Mouse (Mus musculus) MEL (cell line): Measurements from ENCODE around the gene Myh7. TPM values are rescaled to one million over a fixed set of nuclear protein-coding genes. Genes with fewer than 3 reads are reported as not detected.

Source experiments
- DNase-seq: peaks from one replicate; pipeline ENCODE4 v3.0.0; 2011; ENCODE audit warnings: low read depth, low spot score
- H3K27ac ChIP-seq: 2 replicates; pipeline ENCODE4 v1.5.1; 2012; ENCODE audit warnings: low read depth, mild to moderate bottlenecking, control low read depth, low read length, moderate library complexity; ENCODE audit not compliant: control insufficient read depth
- H3K27me3 ChIP-seq, 2 experiments: fragments of 150-350 bp in 1 of 2; sonication (generic) in 1 of 2; 2 replicates each; pipeline ENCODE4 v1.6.1; 2012; ENCODE audit warnings: low read length in 2 of 2, mild to moderate bottlenecking in 2 of 2, improper control_type of control experiment in 1 of 2, moderate library complexity in 1 of 2; ENCODE audit not compliant: insufficient read depth in 2 of 2, control insufficient read depth in 1 of 2
- H3K36me3 ChIP-seq, 2 experiments: 2 replicates each; pipeline ENCODE4 v1.6.1; 2012 to 2014; ENCODE audit warnings: low read length in 2 of 2, improper control_type of control experiment in 1 of 2, inconsistent platforms in 1 of 2, mild to moderate bottlenecking in 1 of 2; ENCODE audit not compliant: insufficient read depth in 2 of 2, control insufficient read depth in 1 of 2
- H3K4me1 ChIP-seq, 2 experiments: fragments of 150-350 bp in 1 of 2; sonication (generic) in 1 of 2; 2 replicates each; pipeline ENCODE4 v1.6.1; 2012; ENCODE audit warnings: low read length in 2 of 2, improper control_type of control experiment in 1 of 2, mild to moderate bottlenecking in 1 of 2; ENCODE audit not compliant: insufficient read depth in 2 of 2, control insufficient read depth in 1 of 2
- H3K4me3 ChIP-seq, 2 experiments: fragments of 150-350 bp in 1 of 2; sonication (generic) in 1 of 2; 2 replicates each; pipeline ENCODE4 v1.5.1; 2012; ENCODE audit warnings: low read depth in 2 of 2, low read length in 2 of 2, mild to moderate bottlenecking in 2 of 2, moderate library complexity in 2 of 2, control low read depth in 1 of 2, improper control_type of control experiment in 1 of 2; ENCODE audit not compliant: control insufficient read depth in 1 of 2, insufficient read depth in 1 of 2
- H3K79me2 ChIP-seq: 2 replicates; pipeline ENCODE4 v1.6.1; 2012; ENCODE audit warnings: mild to moderate bottlenecking, low read length, moderate library complexity; ENCODE audit not compliant: control insufficient read depth, poor library complexity, insufficient read depth
- H3K9ac ChIP-seq: 2 replicates; pipeline ENCODE4 v1.6.1; 2012; ENCODE audit warnings: low read depth, mild to moderate bottlenecking, control low read depth, low read length, moderate library complexity; ENCODE audit not compliant: control insufficient read depth, poor library complexity, severe bottlenecking
- H3K9me3 ChIP-seq: fragments of 150-350 bp; sonication (generic); replicated peaks from 2 replicates; pipeline ENCODE4 v1.6.1; 2012; ENCODE audit warnings: mild to moderate bottlenecking, low read length, improper control_type of control experiment, moderate library complexity; ENCODE audit not compliant: insufficient read depth
- CHD2 ChIP-seq: IDR thresholded peaks from 2 replicates; pipeline ENCODE4 v1.6.1; 2011; ENCODE audit warnings: low read length, improper control_type of control experiment
- CTCF ChIP-seq, 3 experiments: IDR thresholded peaks in 2 of 3; conservative IDR thresholded peaks in 1 of 3; 2 replicates each; pipeline ENCODE4 v1.5.1; 2011 to 2012; ENCODE audit warnings: low read length in 3 of 3, low read depth in 2 of 3, mild to moderate bottlenecking in 2 of 3, improper control_type of control experiment in 1 of 3, inconsistent platforms in 1 of 3, mixed read lengths in 1 of 3, moderate library complexity in 1 of 3; ENCODE audit not compliant: control insufficient read depth in 1 of 3, insufficient read depth in 1 of 3, poor library complexity in 1 of 3, severe bottlenecking in 1 of 3
- E2F4 ChIP-seq: IDR thresholded peaks from 2 replicates; pipeline ENCODE4 v1.6.1; 2011; ENCODE audit warnings: low read depth, low read length, improper control_type of control experiment, borderline replicate concordance
- ELF1 ChIP-seq: IDR thresholded peaks from 2 replicates; pipeline ENCODE4 v1.6.1; 2014; ENCODE audit warnings: low read depth, mild to moderate bottlenecking, inconsistent platforms, low read length, improper control_type of control experiment, moderate library complexity
- ETS1 ChIP-seq: IDR thresholded peaks from 2 replicates; pipeline ENCODE4 v1.6.1; 2012; ENCODE audit warnings: low read depth, mild to moderate bottlenecking, inconsistent platforms, low read length, improper control_type of control experiment, moderate library complexity
- GABPA ChIP-seq: IDR thresholded peaks from 2 replicates; pipeline ENCODE4 v1.6.1; 2012; ENCODE audit warnings: low read depth, mild to moderate bottlenecking, inconsistent platforms, low read length, improper control_type of control experiment, moderate library complexity
- JUND ChIP-seq: IDR thresholded peaks from 2 replicates; pipeline ENCODE4 v1.6.1; 2011; ENCODE audit warnings: low read depth, mild to moderate bottlenecking, improper control_type of control experiment, low read length
- MAX ChIP-seq: IDR thresholded peaks from 2 replicates; pipeline ENCODE4 v1.6.1; 2011; ENCODE audit warnings: low read length, improper control_type of control experiment
- MAZ ChIP-seq: IDR thresholded peaks from 2 replicates; pipeline ENCODE4 v1.6.1; 2012; ENCODE audit warnings: low read depth, mild to moderate bottlenecking, inconsistent platforms, low read length, improper control_type of control experiment
- MEF2A ChIP-seq: IDR thresholded peaks from 2 replicates; pipeline ENCODE4 v1.6.1; 2014; ENCODE audit warnings: low read depth, mild to moderate bottlenecking, inconsistent platforms, low read length, improper control_type of control experiment; ENCODE audit not compliant: poor library complexity, insufficient replicate concordance, severe bottlenecking; ENCODE audit errors: extremely low read depth
- MXI1 ChIP-seq: IDR thresholded peaks from 2 replicates; pipeline ENCODE4 v1.6.1; 2011; ENCODE audit warnings: mild to moderate bottlenecking, low read depth, low read length, improper control_type of control experiment
- MYB ChIP-seq: IDR thresholded peaks from 2 replicates; pipeline ENCODE4 v1.6.1; 2011; ENCODE audit warnings: mild to moderate bottlenecking, low read depth, low read length, improper control_type of control experiment
- MYC ChIP-seq: IDR thresholded peaks from 2 replicates; pipeline ENCODE4 v1.6.1; 2011; ENCODE audit warnings: low read depth, mild to moderate bottlenecking, low read length, improper control_type of control experiment, moderate library complexity
- NELFE ChIP-seq: IDR thresholded peaks from 2 replicates; pipeline ENCODE4 v1.6.1; 2011; ENCODE audit warnings: low read depth, low read length, improper control_type of control experiment
- NRF1 ChIP-seq: IDR thresholded peaks from 2 replicates; pipeline ENCODE4 v1.6.1; 2014; ENCODE audit warnings: low read depth, mild to moderate bottlenecking, inconsistent platforms, low read length, improper control_type of control experiment, moderate library complexity; ENCODE audit not compliant: poor library complexity, insufficient read depth, severe bottlenecking
- POLR2A ChIP-seq, 2 experiments: IDR thresholded peaks; 2 replicates each; pipeline ENCODE4 v1.6.1; 2011 to 2012; ENCODE audit warnings: low read length in 2 of 2, mild to moderate bottlenecking in 2 of 2, control low read depth in 1 of 2, improper control_type of control experiment in 1 of 2, low read depth in 1 of 2, moderate library complexity in 1 of 2; ENCODE audit not compliant: control insufficient read depth in 1 of 2, insufficient read depth in 1 of 2, poor library complexity in 1 of 2
- POLR2AphosphoS2 ChIP-seq: IDR thresholded peaks from 2 replicates; pipeline ENCODE4 v1.6.1; 2011; ENCODE audit warnings: low read length, improper control_type of control experiment
- POLR2AphosphoS5 ChIP-seq: IDR thresholded peaks from 2 replicates; pipeline ENCODE4 v1.6.1; 2012; ENCODE audit warnings: low read depth, borderline replicate concordance, mild to moderate bottlenecking, inconsistent platforms, low read length, moderate library complexity, mixed read lengths
- RAD21 ChIP-seq: IDR thresholded peaks from 2 replicates; pipeline ENCODE4 v1.6.1; 2011; ENCODE audit warnings: mild to moderate bottlenecking, low read depth, low read length, improper control_type of control experiment
- SIN3A ChIP-seq: IDR thresholded peaks from 2 replicates; pipeline ENCODE4 v1.6.1; 2012; ENCODE audit warnings: low read length, improper control_type of control experiment, inconsistent platforms
- SMC3 ChIP-seq: IDR thresholded peaks from 2 replicates; pipeline ENCODE4 v1.6.1; 2011; ENCODE audit warnings: low read depth, low read length, improper control_type of control experiment
- TAL1 ChIP-seq: IDR thresholded peaks from 2 replicates; pipeline ENCODE4 v1.6.1; 2012; ENCODE audit warnings: mild to moderate bottlenecking, inconsistent platforms, low read length, moderate library complexity, mixed read lengths
- TBP ChIP-seq: IDR thresholded peaks from 2 replicates; pipeline ENCODE4 v1.8.0; 2011; ENCODE audit warnings: low read depth, low read length, improper control_type of control experiment
- ZC3H11A ChIP-seq: IDR thresholded peaks from 2 replicates; pipeline ENCODE4 v1.6.1; 2012; ENCODE audit warnings: low read depth, mild to moderate bottlenecking, inconsistent platforms, low read length, improper control_type of control experiment
- ZMIZ1 ChIP-seq: IDR thresholded peaks from 2 replicates; pipeline ENCODE4 v1.6.1; 2012; ENCODE audit warnings: low read depth, mild to moderate bottlenecking, inconsistent platforms, low read length, improper control_type of control experiment, moderate library complexity
- ZNF384 ChIP-seq: IDR thresholded peaks from 2 replicates; pipeline ENCODE4 v1.6.1; 2012; ENCODE audit warnings: low read depth, mild to moderate bottlenecking, inconsistent platforms, low read length, improper control_type of control experiment
- polyA plus RNA-seq, 2 experiments: library from polyadenylated mRNA; stranded (reverse) in 1 of 2; unstranded in 1 of 2; fragments of >175 nt in 1 of 2; fragments of >200 nt in 1 of 2; gene quantifications; 2 replicates each; pipeline versions ENCODE4 v1.2.1 to v1.2.4; 2012; ENCODE audit warnings: low replicate concordance in 2 of 2, low read depth in 1 of 2; ENCODE audit not compliant: insufficient read length in 2 of 2, insufficient read depth in 1 of 2, missing spikeins in 1 of 2
- total RNA-seq: library from RNA; depleted of rRNA; stranded (reverse); fragments of 300-350 nt; gene quantifications from 2 replicates; pipeline ENCODE4 v1.2.3, GENCODE M21; 2012

Gene Myh7
- total and polyA plus RNA-seq, 3 experiments = not detected

- H3K79me2 ChIP-seq = no peaks in the 10 kb centered on the region
- no peaks in the 10 kb centered on the region for H3K36me3 ChIP-seq
- no peak overlapping the region for H3K4me3 ChIP-seq
- no peaks in the 10 kb centered on the region for H3K9me3 ChIP-seq
- H3K27me3 ChIP-seq = peaks cover 0 to 6% of the 10 kb centered on the region in 2 experiments; a peak in 2 of 4 replicates
- H3K27ac ChIP-seq = no peak overlapping the region
- H3K9ac ChIP-seq = no peak overlapping the region
- DNase-seq = no peak
- TF ChIP-seq GABPA (no peak), JUND (no peak), SIN3A (no peak), MYC (no peak), NELFE (no peak), ZC3H11A (no peak), ZMIZ1 (no peak), RAD21 (no peak), NRF1 (no peak), TBP (no peak), MAX (no peak), POLR2AphosphoS2 (no peak), SMC3 (no peak), MYB (no peak), MEF2A (no peak), POLR2A (IDR thresholded peaks at IDR 0.05; ENCODE audit: control insufficient read depth in 1 of 2, insufficient read depth in 1 of 2, low read depth in 1 of 2, low read length in 2 of 2, poor library complexity in 1 of 2) (no peak)
- TF ChIP-seq, all 39 proteins: peak for 0
- no peaks in the 10 kb centered on the region for H3K4me1 ChIP-seq
Observed at GRCm38 (mm10) chr14:54958503-54958902, 35.9 kb downstream of the Myh7 start.

GRCm38 (mm10) chr14:54956533-54956932 lies 37.9 kb downstream of the Myh7 start:
- Histone ChIP-seq H3K4me1 (no peaks in the 10 kb centered on the region), H3K9ac (no peak overlapping the region), H3K9me3 (no peaks in the 10 kb centered on the region), H3K27ac (no peak overlapping the region), H3K36me3 (no peaks in the 10 kb centered on the region), H3K27me3 (peaks cover 2 to 6% of the 10 kb centered on the region in 2 experiments; a peak in 2 of 4 replicates), H3K79me2 (no peaks in the 10 kb centered on the region), H3K4me3 (no peak overlapping the region)
- TF ChIP-seq POLR2AphosphoS5 (no peak), ZNF384 (no peak), ELF1 (no peak), MYB (no peak), ZC3H11A (no peak), CHD2 (no peak), ETS1 (no peak), TAL1 (no peak), POLR2A (IDR thresholded peaks at IDR 0.05; ENCODE audit: control insufficient read depth in 1 of 2, insufficient read depth in 1 of 2, low read depth in 1 of 2, low read length in 2 of 2, poor library complexity in 1 of 2) (no peak), CTCF (IDR thresholded peaks at IDR 0.05 in 2 of 3, conservative IDR thresholded peaks at IDR 0.05 in 1 of 3; ENCODE audit: control insufficient read depth in 1 of 3, insufficient read depth in 1 of 3, low read depth in 2 of 3, low read length in 3 of 3, poor library complexity in 1 of 3, severe bottlenecking in 1 of 3) (no peak), MAZ (no peak), NRF1 (no peak), SMC3 (no peak), MYC (no peak), RAD21 (no peak), E2F4 (no peak), MXI1 (no peak), NELFE (no peak), TBP (no peak), MEF2A (no peak)
- no peak for DNase-seq
